Mouse (Mus musculus): ENCODE measurements at regions not wholly inside any gene's neighbourhood (a gene's known extent, or its start where the extent isn't known, plus 50 kb on each side); places are given as distances from the start of the nearest gene placed in this dataset.

DNA sequence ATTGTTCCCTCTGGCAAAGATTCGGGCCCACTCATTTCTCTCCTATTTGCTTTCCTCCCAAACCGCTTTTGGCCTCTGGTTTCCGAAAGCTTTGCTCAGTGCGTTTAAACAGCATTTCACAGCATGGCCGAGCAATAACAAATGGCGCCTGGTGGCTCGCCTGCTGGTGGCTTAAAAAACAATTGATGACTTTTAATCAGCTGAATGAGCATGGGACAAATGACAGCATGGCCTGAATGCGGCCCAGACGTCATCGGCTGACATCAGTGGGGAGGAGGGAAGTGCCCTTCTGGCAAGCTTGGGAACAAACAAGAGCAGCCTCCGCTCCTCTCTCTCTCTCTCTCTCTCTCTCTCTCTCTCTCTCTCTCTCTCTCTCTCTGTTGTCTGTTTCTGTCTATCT, 362.3 kb downstream of the Bcor start:
- TF ChIP-seq CTCF (IDR thresholded peaks at IDR 0.05; ENCODE audit: low read depth, low read length) (no peak), GATA1 (IDR thresholded peaks at IDR 0.05; ENCODE audit: borderline replicate concordance, low read length) (no peak), TAL1 (conservative IDR thresholded peaks at IDR 0.05; ENCODE audit: low read depth, low read length) (no peak)

Measured in G1E (cell line).